Mouse (Mus musculus): ENCODE measurements around the gene Eef1akmt3.
"Not testable (repeated sequence)": the region's sequence is repeated elsewhere in the genome, so short reads cannot be mapped to it uniquely, and the experiment has no call there.

Gene Eef1akmt3

DNA sequence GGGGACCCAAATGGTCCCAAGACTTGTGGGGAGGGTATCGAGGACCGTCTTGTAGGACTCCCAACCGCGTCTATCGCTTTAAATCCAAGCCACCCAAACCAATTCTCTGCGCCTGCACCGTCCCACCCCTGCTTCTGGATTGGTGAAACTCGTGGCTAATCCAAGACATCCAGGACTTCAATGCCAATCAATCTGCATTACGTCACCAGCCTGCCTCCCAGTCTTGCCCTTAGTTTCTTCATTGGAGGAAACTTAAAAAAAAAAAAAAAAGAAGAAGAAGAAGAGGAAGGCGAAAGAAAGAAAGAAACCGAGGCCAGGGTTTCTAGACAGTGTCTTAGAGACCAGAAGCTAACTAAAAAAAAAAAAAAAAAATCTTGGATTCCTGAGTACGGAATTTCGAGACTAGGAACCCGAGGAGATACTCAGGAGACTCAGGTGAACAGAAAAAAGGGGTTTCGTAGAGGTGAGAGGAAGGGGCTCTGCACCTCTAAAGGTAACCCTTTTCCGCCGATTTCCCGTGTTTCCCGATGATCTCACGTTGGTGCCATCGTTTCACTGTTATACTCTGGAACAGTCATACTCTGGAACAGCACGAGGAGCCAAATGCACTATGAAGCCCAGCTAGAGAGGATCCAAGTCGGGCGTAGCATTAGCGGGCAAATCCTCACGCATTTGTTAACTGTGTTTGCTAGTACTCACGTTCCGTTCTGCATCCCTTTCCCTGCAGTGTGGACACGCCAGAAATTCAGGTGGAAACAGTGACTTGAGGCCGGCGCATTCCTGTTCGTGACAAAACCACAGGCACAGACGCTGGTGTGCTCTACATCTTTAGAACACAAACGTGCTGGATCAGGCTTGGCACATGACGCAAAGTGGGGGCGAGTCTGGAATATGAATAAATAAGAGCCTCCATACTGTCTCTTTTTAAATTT, 29.1 kb upstream of the Eef1akmt3 start, which contains the start of gene Tspan31:
Gene Tspan31, minus strand, starts transcription at position 75 of the 932 bp plus-strand sequence.
- DNase-seq (ENCODE audit: low spot score) = peak; percentile 95

DNA sequence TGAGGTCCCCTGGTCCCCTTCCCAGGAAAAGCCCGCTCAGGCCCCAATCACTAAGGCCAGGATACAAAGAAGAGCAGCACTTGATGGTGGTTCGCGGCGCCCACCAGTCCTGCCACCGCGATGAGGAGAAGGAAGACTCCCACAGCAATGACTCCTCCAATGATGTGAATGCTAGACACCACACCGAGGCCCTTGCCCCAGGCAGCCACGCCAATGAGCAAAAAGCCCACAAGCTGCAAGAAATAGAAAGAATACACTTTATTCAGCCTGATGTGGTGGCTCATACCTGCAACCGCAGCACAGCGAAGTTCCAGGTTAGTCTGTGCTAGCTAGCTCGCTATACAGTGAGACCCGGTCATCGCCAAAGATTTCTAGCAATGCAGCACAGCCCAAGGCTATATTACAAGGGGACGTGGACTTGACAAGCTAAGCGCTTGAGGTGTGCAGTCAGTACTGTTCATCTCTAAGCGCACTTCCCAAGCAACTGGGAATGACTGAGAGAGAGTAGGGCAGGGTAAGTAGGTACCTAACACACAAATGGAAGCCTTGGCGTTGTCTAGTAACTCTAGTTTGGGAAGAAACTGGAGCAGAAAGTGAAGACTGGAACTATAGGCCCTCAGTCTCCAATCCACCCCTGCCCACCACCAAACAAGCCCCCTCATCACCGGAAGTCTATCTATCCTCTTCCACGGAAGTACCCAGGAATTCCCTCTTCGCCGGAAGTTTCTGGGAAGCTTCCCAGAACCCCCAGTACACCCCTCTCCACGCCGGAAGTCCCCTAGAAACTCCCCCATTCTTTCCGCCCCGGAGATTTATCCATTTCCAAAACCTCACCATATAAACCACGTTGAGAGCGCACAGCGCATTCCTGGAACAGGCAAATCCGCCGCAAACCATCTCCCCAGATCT, 28.2 kb upstream of the Eef1akmt3 start:
- DNase-seq (ENCODE audit: low spot score) = peak; percentile 72

DNA sequence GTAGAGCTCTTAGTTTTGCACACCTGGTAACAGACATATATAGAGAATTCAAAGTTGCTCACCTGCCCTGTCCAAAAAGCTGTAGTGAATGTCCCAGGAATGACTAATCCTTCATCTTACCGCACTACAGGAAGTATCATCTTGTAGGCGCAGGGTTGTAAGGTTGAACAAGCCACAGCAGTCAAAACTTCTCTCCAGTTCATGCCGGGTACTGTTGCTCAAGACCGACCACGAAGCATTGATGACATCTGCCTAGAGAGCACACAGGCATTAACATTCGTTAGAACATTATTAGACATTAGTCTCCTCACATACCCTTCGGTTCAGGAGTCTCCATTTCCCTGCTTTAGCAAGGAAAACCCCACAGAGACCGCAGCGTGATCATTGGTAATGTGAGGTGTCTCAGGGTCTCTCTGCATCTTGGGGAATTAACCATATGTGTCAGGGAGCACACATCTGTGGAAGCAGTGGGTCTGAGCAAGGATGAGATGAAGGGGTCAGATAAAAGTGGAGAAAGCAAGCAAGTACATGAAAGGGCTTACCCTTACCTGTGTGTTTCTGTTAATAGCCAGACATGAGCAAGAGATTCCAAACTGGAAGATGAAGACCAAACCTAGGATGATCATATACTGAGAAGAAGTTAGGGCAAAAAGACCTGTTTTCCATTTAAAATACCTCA, 27.2 kb upstream of the Eef1akmt3 start:
- no peak for DNase-seq (ENCODE audit: low spot score)

- DNase-seq (ENCODE audit: low spot score) = no peak
Observed at GRCm38 (mm10) chr10:127066519-127067018, 25.3 kb upstream of the Eef1akmt3 start.

DNA sequence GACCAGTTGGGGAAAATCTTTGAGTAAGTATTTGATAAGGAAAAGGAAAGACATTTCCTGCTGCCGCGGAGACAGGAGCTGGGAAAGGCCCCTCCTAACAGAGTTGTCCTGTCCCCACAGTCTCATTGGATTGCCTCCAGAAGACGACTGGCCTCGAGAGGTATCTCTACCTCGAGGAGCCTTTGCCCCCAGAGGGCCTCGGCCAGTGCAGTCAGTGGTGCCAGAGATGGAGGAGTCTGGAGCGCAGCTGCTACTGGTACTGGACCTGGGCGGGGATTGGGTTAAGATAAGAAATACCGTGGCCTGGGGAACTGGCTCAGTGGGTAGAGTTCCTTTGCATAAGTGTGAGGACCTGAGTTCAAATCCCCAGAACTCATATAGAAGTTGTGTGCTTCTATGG, 24.7 kb upstream of the Eef1akmt3 start:
- no peak for DNase-seq (ENCODE audit: low spot score)

GRCm38 (mm10) chr10:127063913-127064870, 22.9 kb upstream of the Eef1akmt3 start:
- peak; percentile 47 for DNase-seq (ENCODE audit: low spot score)

- peak; percentile 99 for DNase-seq (ENCODE audit: low spot score)
Observed at GRCm38 (mm10) chr10:127063239-127063872, 22.0 kb upstream of the Eef1akmt3 start, which contains the start of gene Cdk4. Gene Cdk4, plus strand, starts transcription at chr10:127063534.

DNA sequence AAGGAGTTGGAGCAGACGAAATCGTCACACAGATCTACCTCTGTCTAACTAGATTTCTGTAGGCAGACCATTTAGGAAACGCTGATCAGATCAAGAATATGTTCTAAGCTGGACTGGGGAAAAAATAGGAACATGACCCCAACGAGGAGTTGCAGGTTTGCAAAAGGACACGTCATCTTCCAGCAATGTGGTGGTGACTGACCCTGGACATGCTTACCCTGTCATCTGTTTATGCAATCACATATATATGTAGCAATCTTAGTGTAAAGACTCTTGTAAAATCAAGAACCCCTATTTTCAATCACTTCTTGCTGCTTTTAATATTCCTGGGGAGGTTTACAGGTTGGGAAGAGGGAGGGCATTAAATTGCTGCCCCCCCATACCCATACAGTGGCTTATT, 21.2 kb upstream of the Eef1akmt3 start:
- no peak for DNase-seq (ENCODE audit: low spot score)

DNA sequence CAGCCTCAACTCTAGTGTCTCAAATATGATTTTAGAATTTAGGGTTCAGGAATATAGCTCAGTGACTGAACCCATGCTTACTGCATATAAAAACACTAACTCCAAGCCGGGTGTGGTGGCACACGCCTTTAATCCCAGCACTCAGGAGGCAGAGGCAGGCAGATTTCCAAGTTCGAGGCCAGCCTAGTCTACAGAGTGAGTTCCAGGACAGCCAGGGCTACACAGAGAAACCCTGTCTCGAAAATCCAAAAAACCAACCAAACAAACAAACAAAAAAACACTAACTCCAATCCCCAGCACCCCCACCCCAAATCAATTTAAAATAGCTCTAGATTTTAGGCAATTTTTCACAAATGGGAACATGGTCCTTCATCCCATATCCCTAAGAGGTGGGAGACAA, 20.8 kb upstream of the Eef1akmt3 start:
- not testable (repeated sequence) for DNase-seq (ENCODE audit: low spot score)

DNA sequence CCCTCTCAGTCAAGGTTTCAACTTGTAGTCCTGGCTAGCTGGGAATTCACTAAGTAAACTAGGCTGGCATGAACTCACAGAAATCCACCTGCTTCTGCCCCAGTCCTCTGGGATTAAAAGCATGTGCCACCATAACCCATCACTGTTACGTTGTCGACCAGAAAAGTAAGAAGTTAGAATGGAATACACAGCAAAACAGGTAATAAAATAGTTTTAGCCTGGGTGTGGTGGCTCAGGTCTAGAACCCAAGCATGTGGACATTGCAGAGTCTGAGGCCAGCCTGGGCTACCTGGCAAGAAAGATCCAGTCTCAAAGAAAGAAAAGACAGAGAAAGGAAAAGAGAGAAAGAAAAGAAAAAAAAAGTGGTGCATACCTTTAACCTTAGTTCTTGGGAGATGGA, 20.2 kb upstream of the Eef1akmt3 start:
- no peak for DNase-seq (ENCODE audit: low spot score)

- no peak for DNase-seq (ENCODE audit: low spot score)
Observed at GRCm38 (mm10) chr10:127061085-127061484, 19.8 kb upstream of the Eef1akmt3 start.

GRCm38 (mm10) chr10:127059968-127060916, 18.9 kb upstream of the Eef1akmt3 start, which contains the start of gene March9:
Gene March9, minus strand, starts transcription at chr10:127060184.
- DNase-seq (ENCODE audit: low spot score) = peak; percentile 73

DNA sequence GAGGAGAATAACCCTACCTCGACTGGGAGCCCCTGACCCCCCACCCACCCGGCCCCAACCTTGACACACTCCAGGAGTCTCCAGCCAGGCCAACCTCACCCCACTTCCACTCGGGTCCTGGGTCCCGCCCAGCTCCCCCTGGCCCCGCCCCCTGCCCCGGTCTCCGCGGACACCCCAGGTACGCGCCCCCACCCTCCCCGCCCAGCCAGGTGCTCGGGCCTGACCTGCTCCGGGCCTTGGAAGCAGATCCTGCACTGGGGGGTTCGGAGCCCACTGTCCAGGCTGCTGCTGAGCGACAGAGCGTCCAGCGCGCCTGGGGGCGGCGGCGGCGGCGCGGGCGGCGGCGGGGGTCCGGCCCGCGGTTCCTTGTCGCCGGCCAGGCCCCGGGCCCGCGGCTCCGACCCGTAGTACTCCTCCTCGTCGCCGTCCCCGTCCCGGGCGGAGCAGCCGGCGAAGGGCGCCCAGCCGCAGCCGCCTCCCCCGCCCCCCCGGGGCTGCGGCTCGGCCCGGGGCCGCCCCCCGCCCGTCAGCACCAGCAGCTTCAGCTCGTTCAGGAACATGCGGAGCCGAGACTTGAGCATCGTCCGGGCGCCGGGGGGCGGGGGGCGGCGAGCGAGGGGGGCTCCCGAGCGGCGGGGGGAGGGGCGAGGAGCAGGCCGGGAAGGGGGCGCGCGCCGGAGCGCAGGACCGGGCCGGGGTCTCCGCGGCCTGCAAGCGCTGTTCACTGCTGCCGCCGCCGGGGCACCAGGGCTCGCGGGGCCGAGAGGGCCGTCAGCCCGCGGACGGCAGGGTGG, 18.1 kb upstream of the Eef1akmt3 start:
- DNase-seq (ENCODE audit: low spot score) = no peak

GRCm38 (mm10) chr10:127058708-127059107, 17.4 kb upstream of the Eef1akmt3 start:
- no peak for DNase-seq (ENCODE audit: low spot score)

- DNase-seq (ENCODE audit: low spot score) = peak; percentile 93
Observed at GRCm38 (mm10) chr10:127058161-127058560, 16.8 kb upstream of the Eef1akmt3 start.

DNA sequence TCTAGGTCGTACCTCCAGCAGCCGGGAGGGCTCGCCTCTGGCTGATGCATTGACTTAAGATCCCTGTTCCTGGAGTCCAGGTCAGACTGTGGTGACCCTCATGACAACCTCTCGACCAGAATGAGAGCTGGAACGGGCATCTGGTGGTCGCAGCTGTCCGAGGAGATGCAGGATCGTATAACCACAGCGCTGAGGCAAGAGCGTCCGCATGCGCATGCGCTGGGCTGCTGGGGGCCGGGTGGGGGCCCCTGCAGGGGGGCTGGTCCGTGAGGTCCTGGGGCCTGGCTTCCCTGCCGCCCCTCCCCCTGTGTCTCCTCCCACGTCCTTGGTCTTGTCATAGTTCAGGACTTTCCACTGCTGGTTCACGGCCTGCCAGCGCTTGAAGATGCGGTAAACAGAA, 15.2 kb upstream of the Eef1akmt3 start:
- no peak for DNase-seq (ENCODE audit: low spot score)

DNA sequence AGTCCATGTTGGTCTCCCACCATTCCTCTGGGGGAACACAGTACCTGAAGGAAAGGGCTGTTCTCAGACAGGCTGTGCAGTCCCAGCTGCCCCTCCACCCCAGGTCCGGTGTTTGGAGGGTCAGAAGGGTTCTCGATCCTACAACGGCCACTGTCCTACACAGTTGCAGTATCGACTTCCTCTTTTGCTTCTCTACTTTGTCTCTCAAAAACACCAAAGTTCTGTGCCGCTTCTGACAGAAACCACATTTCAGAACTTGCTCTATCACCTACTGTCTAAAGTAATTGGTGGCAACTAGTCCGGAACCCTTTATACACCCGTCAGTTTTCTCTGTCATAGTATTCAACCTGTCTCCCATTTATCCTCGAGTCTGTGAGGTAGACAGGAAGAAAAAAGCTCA, 14.1 kb upstream of the Eef1akmt3 start:
- DNase-seq (ENCODE audit: low spot score) = no peak

- DNase-seq (ENCODE audit: low spot score) = no peak
Observed at GRCm38 (mm10) chr10:127054646-127055045, 13.3 kb upstream of the Eef1akmt3 start.
